Mouse (Mus musculus): ENCODE results near the gene Hs2st1.

Hs2st1 gene

DNA sequence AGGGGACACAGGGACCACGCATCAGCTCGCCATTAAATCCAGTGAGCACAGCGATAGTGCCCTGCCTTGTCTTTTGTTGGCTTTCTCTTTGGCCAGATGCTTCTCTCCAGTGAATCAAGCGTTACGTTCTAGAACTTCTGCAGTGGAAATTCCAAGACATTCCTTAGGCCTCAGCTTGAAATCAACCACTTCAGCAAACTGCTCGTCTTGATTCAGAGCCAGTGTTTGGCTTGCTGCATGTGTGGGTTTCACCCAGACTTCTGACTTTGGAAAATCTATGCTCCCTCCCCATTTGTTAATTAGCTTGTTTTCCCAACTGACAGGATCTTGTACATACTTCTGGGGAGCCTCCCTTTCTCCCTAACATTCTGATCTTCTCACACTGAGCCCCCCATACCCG is 16.8 kb upstream of the Hs2st1 start:
- no peak for DNase-seq (ENCODE audit: low spot score)

DNA sequence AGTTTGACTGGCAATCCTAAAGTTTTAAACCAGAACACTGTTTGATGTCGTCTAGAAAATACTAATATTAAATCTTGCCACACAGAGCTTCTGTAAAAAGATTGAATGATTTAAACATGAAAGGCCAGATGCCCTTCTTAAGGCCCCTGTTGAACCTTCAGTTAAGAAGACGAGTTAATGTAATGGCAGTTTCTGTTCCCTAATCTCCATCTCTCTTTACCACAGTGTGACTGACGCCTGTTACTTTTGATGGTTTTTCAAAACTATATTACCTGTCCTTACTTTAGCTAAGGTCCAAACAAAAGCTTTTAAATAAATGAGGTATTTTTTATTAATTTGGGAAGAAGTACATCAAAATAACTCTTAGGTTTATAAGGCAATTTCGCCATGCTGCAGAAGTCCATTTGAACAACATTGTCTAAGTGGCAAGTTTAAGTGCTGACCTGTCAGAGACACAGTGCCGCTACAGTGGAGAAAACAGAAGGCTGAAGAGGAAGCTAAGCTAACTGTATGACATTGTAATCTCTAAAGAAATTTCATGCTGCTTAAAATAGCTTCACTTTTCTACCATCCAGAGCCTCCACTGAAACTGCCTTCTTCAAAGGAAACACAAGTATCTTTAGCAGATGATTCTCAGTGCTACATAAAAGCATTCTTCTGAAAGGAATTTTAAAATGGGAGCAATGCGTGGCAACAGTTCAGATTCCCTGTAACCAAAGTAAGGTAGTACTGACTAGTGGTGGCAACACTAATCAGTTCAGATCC is 15.0 kb upstream of the Hs2st1 start:
- no peak for DNase-seq (ENCODE audit: low spot score)

DNA sequence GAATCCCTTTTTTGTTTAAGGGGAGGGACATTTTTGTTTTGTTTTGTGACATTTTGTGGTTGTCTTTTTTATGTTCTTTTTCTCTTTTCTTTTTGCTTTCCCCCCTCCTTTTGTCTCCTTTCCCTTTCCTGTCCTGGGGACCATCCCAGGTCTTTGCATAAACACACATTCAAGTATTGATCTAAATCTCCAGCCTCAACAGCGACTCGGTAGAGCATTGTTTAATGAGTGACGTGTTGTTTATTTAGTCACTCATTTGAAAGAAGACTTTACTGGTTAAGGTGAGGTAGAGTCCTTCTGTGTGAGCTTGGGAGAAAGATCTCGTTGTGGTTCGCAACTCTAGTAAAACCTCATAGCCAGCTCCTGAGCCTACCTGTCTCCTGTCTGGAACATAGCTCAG is 13.8 kb upstream of the Hs2st1 start:
- DNase-seq (ENCODE audit: low spot score), result no peak

DNA sequence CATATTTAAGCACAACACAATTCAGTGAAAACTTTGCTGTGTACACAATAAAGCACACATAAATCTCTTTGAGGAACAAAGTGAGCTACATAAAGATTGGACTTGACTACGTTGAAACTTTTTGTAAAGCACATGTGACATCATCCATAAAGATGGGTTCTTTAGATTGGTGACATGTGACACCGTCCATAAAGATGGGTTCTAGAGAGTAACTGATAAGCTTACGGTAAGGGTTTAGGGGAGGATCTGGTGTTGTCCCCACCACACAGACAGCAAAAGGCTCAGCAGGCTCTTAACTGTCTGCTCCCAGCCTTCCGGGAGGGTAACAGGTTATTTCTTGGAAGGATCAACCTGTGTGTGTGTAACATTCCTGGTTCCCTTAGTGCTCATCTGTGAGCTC is 12.3 kb upstream of the Hs2st1 start:
- no peak for DNase-seq (ENCODE audit: low spot score)

DNA sequence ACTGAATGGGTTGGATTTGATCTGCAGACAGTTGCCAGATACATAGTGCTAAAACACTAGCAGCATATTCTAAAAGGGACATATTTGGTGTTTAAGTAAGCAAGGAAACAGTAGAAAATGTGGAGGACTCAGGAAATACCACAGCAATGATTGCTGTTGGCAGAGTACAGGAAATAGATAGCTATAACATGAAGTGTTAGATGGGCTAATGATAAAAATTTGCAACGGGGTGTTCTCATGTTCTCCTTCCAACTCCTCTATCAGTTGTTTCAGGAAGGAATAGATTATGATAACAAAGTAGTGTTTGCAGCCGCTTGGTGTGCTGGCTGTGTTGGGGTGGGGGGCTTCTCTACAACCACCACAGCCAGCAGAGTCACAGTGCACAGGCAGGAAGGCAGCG is 11.9 kb upstream of the Hs2st1 start:
- DNase-seq (ENCODE audit: low spot score), result no peak

DNA sequence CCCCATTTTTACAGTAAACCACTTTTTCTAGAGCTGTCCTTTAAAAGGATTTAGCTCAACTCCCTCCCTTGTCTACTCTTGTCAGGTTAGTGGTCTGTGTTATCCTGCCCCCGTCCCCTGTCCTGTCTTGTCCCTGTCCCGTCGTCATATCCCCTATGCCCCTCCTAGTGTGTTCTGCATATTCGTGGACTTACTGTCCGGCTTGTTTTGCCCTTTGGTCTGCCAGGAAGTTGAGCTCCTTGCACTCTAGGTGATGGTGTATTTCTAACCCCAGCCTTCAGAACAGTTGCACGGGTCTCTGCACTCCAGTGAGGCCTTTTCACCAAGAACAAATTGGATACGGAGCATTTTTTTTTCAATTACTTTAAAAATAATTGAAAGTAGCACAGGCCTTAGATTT is 10.3 kb upstream of the Hs2st1 start:
- no peak for DNase-seq (ENCODE audit: low spot score)

DNA sequence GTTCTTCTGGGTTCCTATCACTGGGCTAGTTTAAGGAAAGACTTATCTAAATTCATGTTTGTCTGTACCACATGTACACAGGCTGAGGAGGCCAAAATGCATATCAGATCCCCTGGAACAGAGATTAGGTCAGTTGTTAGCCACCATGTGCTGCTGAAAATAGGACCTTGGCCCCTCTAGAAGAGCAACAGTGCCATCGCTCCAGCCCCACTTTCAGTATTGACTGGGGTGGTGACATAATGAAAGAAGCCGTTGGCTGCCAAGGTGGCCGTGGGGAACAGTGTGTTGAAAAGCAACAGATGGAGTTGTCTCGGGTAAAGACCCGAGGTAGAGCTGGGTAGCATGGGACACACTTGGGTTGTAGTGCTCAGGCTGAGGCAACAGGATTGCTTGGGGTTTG is 9.8 kb upstream of the Hs2st1 start:
- no peak for DNase-seq (ENCODE audit: low spot score)

DNA sequence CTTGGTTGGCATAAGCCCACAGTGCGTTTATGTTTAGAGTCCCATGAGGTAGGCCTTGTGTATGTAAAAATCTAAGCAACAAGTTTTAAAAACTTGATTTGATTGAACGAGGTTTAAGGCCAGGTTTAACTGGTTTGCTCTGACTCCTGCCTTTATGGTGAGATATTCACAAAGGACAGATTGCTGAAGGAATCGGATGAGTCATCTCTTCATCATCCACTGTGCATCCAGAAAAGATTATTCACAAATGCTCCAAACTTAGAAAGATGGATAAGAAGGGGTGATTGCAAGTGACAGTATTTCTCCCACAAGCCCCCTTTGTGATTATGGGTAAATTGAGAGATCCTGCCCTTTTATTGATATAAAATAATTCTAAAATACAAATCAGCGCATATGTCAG is 8.9 kb upstream of the Hs2st1 start:
- DNase-seq (ENCODE audit: low spot score), result no peak

DNA sequence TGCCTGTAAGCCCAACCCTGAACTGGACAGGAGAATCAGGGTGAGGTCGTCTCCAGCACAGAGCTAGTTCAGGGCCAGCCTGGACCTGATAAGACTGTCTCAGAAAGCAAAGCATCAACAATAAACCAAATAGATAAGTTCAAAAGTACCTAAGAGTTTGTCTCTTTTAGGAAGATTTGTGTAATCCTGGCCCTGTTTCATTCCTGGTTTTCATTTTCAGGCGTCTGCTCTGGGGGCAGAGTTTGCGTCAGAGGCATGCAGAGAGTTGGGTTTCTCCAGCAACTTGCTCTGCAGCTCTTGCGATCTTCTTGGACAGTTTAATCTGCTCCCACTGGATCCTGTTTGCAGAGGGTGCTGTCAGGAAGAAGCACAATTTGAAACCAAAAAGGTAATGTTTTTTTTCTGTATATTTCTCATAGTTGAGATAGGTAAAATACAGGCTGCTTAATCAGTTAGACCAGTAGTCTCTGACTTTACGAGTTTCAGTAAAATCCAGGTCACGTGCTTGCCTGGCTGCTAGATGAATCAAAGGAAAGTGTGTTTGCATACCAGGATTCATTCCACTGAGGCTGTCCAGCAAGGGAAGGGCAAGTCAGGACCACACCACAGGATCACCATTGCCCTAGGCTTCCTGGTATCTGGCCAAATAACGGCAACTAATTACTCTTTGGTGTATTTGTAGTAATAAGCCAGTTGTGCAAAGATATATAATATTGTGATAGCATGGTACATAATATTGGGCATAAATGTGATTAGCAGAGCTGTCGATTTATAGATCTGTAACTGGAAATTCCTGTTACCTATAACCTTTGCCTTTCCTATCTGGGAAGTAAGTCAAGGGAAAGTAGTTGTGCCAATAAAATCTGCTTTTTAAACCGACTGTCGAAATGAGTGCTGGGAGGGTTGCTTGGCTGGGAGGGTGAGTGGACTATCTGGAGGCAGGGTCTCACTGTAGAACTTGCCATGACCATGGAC is 7.7 kb upstream of the Hs2st1 start:
- no peak for DNase-seq (ENCODE audit: low spot score)

DNA sequence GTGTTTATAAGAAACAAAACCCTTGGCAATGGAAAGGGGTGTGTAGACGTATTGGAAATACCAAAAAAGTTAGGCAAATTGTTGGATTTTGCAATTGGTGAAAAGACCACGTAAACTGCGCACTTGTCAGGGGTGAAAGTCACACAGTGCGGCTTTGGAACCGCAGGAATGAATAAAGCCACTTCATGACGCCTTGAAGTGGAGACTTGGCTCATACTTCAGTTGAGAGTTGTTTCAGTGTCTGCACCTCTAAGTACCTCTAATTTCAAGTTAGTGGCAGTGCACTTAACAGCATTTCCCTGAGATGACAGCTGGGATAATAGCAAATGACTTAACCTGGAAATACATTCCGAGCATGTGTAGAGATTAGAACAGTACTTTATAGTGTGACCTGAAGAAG is 4.3 kb upstream of the Hs2st1 start:
- no peak for DNase-seq (ENCODE audit: low spot score)

DNA sequence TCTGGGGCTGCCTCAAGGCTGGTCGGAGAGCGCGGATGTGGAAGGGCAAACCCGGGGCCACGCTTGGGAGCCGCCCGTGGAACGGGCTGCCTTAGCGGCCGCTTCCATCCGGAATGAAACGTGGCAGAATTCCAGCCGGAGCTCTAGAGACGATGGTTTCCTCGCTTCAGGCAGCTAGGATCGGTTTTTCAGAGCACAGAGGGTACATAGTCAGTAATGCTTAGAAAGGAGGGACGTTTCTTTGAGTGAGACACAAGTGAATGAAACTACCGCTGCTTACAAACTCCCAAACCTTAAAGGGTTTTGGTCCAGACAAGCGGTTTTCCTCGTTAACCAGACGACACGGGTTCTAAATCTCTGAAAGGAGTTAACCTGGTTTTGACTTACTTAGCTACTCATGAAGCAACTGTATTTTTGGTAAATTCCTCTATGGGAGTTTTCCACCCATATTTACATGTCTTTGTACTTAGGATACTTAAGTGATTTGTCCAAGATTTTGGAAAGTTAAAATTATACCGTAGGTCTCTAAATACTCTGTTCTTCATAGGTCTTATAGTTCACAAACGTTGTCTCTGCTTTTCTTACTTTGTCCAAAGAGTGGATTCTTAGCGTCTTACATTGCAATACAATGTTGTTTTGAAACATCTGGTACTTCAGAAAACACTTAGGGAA is 971 bp upstream of the Hs2st1 start:
- no peak for DNase-seq (ENCODE audit: low spot score)

DNA sequence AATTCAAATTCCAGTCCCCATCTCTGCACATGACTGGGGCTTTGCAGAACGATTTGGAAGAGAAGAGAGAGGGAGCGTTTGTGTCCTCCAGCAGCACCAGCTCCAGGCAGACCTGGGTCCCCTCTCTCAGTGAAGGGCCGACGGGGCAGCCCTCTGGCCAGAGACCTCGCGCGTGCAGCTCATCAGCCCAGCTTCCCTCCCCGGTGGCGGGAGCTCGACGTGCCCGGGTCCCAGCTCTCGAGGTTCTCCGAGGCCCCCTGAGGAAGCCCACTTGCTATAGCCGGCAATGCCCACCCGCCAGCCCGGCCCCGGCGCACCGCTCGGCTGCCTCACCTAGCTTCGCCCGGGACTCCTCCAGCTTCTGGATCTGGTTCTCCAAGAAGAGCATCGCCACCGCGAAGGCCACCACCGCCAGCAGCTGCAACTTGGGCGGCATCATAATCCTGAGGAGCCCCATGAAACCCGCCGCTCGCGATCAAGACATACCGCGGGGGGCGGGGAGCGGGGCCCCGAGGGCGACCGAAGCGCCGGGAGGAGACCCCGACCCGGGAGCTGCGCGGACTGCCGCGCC is 495 bp downstream of the Hs2st1 start:
- DNase-seq (ENCODE audit: low spot score), result peak; percentile 64

DNA sequence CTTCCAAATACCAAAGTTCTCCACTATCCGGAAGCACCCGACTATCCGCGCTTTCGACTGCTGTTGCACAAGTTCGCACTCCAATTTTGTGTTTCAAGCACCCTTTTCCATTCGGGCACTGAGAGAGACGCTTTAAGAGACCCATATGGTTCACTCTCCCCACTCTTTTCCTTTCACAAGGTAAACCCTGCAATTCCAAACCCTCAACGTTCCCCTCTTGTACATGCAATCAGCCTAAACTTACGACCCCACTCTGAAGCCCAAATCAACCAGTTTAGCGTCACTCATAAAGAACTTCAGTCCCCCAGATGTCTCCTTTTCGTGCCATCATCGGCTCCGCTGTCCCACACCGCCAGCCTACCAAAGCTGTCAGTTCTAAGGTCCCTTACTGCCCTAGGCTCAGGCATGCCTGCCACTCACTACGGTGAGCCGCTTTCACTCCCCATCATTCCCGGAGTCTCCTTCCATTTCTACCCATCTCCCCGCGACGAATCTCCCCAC is 1.1 kb downstream of the Hs2st1 start:
- DNase-seq (ENCODE audit: low spot score), result peak; percentile 49

DNA sequence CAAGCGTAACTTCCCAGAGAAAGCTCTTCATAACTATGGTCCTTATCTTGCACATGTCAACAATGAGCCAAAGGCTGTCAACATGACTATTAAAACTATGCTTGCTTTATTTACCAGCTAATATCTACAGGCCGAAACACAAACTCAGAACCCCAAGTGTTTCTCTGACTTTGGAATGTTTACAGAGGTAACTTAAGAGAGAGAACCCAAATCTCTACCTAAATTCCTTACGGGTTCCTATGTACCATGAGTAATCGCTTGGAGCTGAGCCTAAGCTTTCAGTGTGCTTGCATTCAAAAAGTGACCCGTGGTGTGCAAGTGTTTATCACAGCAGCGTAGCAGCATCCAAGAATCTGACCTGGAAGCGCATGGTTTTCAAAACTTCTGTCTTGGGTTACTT is 4.8 kb downstream of the Hs2st1 start:
- no peak for DNase-seq (ENCODE audit: low spot score)

DNA sequence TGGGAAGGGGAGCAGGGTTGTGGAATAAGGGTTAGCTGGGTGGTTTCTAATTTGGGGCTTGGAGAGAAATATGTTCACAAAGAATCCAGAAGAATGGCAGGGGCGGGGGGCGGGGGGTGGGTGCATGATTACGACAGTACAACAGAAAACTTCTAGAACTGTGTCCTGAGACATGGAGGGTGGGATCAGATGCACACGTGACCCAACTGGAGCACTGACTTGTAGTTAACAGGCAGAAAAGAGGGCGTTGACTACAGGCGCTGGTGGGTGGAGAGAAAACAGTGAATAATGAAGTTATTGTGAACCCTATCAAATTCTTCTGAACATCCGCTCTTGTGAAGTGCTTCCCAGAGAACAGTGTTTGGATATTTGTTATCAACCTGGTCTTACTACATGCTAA is 6.1 kb downstream of the Hs2st1 start:
- DNase-seq (ENCODE audit: low spot score), result no peak

DNA sequence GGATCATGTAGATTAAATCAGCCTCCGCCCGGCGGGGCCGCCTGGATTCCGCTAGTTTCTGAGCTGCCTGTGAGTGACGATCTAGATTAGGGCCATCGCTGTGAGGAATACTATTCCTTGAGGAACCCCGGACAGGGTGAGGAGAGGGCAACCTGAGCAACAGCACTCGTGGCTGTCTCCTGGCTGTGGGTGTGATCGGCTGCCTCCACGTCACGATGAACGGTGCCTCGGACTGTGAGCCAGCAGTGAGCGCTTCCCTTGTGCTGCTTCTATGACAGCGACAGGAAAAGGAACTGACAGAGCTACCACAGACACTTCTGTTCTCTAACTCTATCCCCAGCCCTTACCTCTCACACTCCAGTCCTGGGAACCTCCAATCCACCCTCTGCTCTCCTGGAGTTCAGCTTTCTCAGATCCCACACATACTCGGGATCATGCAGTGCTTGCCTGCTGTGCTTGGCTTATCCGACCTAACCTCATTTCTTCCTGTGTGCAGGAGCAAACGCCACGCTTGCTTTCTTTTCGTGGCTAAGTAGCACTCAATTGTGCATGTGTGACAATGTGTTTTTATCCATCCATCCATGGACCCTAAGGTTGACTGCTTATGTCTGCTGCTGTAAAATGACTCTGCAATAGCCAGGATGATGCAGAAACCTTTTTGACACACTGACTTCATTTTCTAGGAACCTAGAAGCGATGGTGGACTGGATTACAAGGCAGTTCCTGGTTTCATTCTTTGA is 8.3 kb downstream of the Hs2st1 start:
- no peak for DNase-seq (ENCODE audit: low spot score)

DNA sequence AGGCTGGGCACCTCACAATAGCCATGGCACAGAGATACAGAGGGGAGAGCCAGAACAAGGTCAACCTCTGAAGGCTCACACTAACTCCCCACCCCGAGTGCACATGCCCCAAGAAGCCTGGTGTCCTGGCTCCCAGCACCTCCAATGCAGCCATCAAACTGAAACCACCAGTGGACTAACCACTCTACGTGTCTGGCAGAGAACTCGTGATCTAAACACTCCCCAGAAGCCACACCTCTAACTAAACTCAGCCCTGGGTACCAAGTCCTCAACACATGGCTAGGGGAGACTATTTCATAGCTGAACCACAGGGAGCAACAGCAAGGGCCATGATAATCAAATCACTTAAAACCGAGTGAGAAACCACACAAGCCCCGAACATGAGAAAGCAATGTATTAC is 11.7 kb downstream of the Hs2st1 start:
- no peak for DNase-seq (ENCODE audit: low spot score)

DNA sequence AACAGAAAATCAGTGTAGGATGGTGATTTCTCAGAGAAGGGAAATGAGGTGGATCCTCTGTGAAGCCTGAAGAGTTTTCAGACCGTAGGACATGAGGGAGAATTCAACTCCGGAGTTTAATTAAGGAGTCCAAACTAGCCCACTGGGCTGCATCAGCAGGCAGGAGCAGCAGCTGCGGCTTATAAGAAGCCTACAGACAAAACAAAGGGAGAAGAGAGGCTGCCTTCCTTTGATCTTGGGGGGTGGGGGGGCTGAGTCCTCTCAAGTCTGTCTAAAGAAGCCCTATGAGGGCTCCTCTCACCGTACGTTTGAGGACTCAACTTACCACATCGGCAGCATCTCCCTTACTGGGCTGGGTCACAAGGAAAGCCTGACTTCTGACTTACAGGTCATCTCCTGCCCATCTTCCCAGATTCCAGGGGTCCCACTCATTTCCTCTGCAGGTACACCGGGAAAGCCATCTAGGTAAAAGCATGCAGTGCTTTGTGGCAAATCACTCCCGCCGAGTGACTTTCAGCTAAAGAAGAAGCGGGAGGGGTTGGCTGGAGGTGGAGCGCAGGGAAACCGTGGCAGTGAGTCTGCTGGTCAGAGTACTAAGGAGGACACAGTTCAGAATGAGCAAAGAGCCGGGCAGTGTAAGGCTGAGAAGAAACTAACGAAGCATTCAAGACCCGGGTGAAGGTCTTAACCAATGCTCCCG is 13.2 kb downstream of the Hs2st1 start:
- DNase-seq (ENCODE audit: low spot score), result peak; percentile 47

DNA sequence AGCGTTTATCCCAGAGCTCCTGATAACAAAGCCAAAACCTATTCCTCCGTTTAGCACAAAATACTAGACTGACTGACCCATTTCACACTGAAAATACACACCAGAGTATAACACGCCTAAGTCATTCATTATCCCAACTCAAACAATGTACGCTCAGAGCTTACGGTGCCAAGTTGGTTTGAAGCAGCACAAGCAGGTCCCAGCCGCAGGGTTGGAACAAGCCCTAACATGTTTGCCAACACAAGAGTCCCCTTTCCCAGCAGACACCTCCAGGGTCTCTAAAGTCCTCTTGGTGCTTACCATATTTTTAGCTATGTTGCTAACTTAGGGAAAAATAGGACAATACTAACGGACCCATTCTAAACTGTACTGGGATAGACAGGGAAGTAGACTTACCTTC is 14.8 kb downstream of the Hs2st1 start:
- DNase-seq (ENCODE audit: low spot score), result no peak

DNA sequence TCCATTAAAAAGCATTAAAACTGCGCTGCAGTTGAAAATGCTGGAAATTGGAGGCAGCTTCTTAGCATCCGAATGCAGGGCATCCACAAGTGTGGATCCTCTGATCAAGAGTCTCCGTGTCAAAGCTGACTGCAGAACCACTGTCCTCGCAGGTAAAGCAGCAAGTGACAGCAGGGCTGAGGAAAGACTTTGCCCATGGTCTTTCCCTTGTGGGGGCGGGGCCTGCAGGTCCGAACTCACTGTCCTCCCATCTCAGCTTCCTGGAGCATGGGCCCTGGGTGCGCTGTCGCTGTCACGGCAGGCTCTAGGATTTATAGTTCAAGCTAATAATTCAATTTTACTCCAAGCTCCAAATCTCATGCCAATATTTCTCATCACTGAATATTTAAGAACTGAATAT is 15.5 kb downstream of the Hs2st1 start:
- no peak for DNase-seq (ENCODE audit: low spot score)

DNA sequence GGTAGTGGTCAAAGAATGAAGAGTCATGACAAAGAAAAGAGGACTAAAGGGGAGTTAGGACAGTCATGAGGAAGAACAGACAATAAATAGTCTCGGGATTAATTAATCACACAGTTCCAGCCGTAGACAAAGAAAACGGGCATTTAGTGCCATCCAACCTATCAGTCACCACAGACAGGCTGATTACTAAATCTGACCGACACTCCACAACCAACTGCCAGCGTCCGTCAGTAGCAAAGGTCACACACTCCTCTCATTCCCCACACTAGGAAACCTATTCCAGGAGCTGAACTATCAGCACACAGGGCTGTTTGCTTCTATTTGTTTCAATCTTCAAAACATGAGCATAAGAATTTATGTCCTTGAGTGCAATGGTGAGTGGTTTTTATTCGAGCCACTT is 16.0 kb downstream of the Hs2st1 start:
- peak; percentile 31 for DNase-seq (ENCODE audit: low spot score)

Measured in retina, embryonic 14.5 days (tissue).